Mouse (Mus musculus): ENCODE data around the gene Apobec3. TPM values are rescaled to one million over a fixed set of nuclear protein-coding genes. Genes with fewer than 3 reads are reported as not detected.

Apobec3 gene
- total RNA-seq, 4 experiments from 2014 or later = 1.4 to 2.4 (median 2.0) TPM

DNA sequence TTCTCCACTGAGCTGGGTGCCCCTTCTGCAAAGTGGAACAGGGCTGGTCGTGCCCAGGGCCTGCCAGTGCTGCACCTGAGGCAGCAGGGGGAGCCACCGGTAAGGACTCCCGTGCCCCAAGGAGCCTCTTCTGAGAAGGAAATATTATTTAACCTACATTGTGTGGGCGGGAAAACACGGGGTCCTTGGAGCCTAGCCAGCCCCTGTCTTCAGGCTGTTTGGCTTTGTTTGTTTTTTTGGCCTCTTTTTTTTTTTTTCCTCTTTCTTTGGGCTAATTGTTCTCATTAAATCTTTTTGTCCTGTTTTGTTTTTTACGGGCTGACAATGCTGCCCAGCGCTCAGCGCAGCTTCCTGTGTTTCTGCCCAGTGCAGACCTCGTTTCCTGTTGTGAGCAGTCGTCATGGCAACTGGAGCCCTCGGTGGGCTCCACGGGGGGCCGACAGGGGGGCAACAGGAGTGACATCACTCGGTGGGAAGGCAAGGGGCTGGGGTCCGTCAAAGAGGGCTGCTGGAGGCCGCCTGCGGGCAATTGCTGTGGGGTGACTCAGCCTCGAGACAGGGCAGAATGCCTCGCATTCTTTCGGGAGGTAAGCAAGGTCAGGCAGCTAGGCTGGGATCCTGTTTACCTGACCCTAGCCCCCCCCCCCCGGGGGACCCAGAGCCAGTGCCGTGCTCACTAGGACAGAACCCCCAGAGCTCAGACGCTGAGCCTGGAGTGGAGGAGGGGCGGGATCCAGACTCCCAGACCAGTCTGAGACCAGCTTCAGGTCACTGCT lies 59.0 kb downstream of the Apobec3 start:
- DNase-seq (ENCODE audit: low spot score in 2 of 2) = no peak

DNA sequence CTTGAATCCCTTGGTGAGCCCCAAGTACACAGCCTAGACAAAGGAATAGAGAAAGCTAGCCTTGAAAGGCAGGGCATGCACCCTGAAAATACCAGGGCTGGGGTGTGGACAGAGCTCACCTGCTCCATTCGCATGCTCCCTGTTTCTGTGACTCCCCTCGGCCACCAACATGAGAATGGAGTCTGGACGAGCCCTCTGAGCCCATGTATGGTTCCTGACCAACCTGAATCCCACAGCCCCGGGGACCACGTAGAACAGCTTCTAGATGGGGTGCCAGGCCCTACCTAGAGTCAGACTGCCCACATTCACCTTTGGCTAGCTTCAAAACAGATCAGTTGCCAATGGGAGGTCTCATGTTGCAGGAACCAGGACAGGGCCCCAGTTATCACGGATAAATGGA lies 59.8 kb downstream of the Apobec3 start:
- DNase-seq (ENCODE audit: low spot score in 2 of 2) = no peak

DNA sequence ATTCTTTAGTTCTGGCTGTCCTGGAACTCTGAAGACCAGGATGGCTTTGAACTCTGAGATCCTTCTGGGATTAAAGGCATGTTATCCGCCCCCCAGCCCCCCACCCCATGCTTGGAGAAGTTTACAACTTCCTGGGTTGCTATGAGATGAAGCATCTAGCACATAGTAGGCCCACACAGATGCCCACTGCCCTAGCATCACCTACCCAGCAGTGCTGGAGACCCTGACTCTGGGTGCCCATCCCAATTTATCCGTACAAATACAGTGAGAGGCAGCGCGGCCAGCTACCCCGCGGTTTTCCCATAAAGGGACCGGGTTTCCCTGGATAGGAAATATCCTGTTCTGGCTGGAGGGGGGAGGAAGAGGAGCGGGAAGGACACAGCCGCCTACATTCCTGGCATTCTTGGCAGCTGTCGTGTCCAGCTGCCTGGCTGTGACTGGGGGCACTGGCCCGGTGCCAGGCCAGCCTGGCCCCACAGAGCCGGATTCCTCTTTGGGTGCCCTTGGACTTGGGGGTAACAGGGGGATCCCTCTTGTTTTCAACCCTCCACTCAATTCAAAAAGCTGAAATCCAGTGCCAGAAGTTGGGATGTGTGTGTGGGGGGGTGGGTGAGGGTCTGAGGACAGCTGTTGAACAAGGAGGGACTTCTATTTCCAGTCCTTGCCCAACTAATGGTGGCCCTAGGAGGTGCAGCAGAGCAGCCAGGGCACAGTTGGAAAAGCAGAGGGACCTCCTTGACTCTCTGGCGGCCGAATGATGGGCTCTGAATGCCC lies 60.5 kb downstream of the Apobec3 start:
- no peak for DNase-seq (ENCODE audit: low spot score in 2 of 2)

GRCm38 (mm10) chr15:79952504-79953231 lies 61.2 kb downstream of the Apobec3 start:
- no peak for DNase-seq (ENCODE audit: low spot score in 2 of 2)

GRCm38 (mm10) chr15:79953470-79953869 lies 62.0 kb downstream of the Apobec3 start:
- no peak for DNase-seq (ENCODE audit: low spot score in 2 of 2)

GRCm38 (mm10) chr15:79956559-79956958 lies 65.1 kb downstream of the Apobec3 start:
- DNase-seq (ENCODE audit: low spot score in 2 of 2) = no peak

GRCm38 (mm10) chr15:79958418-79958817 lies 67.0 kb downstream of the Apobec3 start:
- no peak for DNase-seq (ENCODE audit: low spot score in 2 of 2)

GRCm38 (mm10) chr15:79961366-79961921 lies 70.0 kb downstream of the Apobec3 start:
- peak in 1 of 2 experiments; percentile 27 for DNase-seq (ENCODE audit: low spot score in 2 of 2)

GRCm38 (mm10) chr15:79962661-79963060 lies 71.2 kb downstream of the Apobec3 start:
- no peak for DNase-seq (ENCODE audit: low spot score in 2 of 2)

DNA sequence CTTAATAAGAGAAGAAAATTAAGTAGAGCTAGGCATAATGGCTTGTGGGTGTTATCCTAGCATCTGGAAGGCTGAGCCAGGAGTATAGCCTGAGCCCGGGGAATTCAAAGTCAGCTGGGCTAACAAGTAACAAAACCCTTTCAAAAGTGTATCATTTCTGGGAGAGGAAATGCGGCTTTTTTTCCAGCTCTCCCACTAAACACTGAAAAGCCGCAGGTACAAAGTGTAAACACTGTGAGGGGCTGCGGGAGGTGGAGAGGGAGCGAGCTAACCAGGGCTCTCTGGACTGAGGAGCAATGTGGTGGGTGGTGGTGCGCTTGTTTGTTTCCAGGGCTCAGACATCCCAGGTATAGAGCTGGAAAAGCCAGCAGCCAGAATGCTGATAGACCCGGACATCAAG lies 72.9 kb downstream of the Apobec3 start:
- DNase-seq (ENCODE audit: low spot score in 2 of 2) = no peak

Other genes starting within 250 kb of the Apobec3 start
- 1 to 10 TPM in 1 of 4 experiments, under 1 TPM in 3; 0.27 to 1.1 (median 0.84) TPM for gene Fam227a, start 232.7 kb upstream of the Apobec3 start, total RNA-seq (2022)
- gene Cby1, start 232.5 kb upstream of the Apobec3 start, total RNA-seq (2022) = 10 to 100 TPM; 14.1 to 15.8 (median 14.4) TPM
- 10 to 100 TPM; 56.0 to 62.6 (median 58.7) TPM for gene Tomm22, start 220.8 kb upstream of the Apobec3 start, total RNA-seq (2022)
- 10 to 100 TPM; 10.2 to 18.0 (median 13.5) TPM for gene Josd1, start 203.7 kb upstream of the Apobec3 start, total RNA-seq (2022)
- gene Gtpbp1, start 200.8 kb upstream of the Apobec3 start, total RNA-seq (2022) = 10 to 100 TPM; 21.8 to 29.7 (median 24.0) TPM
- 10 to 100 TPM; 76.6 to 84.7 (median 80.3) TPM for gene Sun2, start 149.1 kb upstream of the Apobec3 start, total RNA-seq (2022)
- gene Dnal4, start 113.8 kb upstream of the Apobec3 start, total RNA-seq (2022) = 1 to 10 TPM; 4.8 to 6.5 (median 5.2) TPM
- under 1 TPM; 0.39 to 0.99 (median 0.64) TPM for gene Nptxr, start 86.9 kb upstream of the Apobec3 start, total RNA-seq (2022)
- under 1 TPM in 2 of 4 experiments, not detected in 2; 0.32 to 0.47 TPM for gene Npcd, start 57.4 kb upstream of the Apobec3 start, total RNA-seq (2022)
- gene Cbx6, start 57.0 kb upstream of the Apobec3 start, total RNA-seq (2022) = 1 to 10 TPM; 6.1 to 8.5 (median 7.9) TPM
- 10 to 100 TPM; 19.1 to 26.4 (median 20.8) TPM for gene Cbx7, start 79.5 kb downstream of the Apobec3 start, total RNA-seq (2022)
- gene Pdgfb, start 123.3 kb downstream of the Apobec3 start, total RNA-seq (2022) = 10 to 100 TPM in 3 of 4 experiments, 1 to 10 TPM in 1; 8.3 to 16.9 (median 12.9) TPM
- 10 to 100 TPM; 54.5 to 72.8 (median 61.1) TPM for gene Syngr1, start 199.7 kb downstream of the Apobec3 start, total RNA-seq (2022)
- gene Rpl3, start 200.2 kb downstream of the Apobec3 start, total RNA-seq (2022) = 10 to 100 TPM; 23.1 to 56.7 (median 39.7) TPM
- gene Tab1, start 241.5 kb downstream of the Apobec3 start, total RNA-seq (2022) = 10 to 100 TPM; 11.5 to 13.6 (median 12.8) TPM